In genomic region chr12:17636146-17636545, GRCm38 (mm10) we compare ENCODE assay signal across 33 mouse cellular contexts. TPM values are rescaled to one million over a fixed set of nuclear protein-coding genes. Genes with fewer than 3 reads are reported as not detected.
DNase-seq lines count a peak whose midpoint lies in the region; ATAC-seq lines count a peak whose summit lies in the region.
"Had no signal": no experiment of that assay in that cellular context is flagged by ENCODE, and none has a peak within 500 bp of the region (broad histone marks: within the 10 kb centered on the region; RNA-seq: fewer than 3 reads in every experiment).

No protein-coding gene starts in this region.

- WGBS in forebrain, embryonic 15.5 days = 49% methylated on average over 8 of the region's 8 CpGs
- 66% methylated on average over 8 of the region's 8 CpGs for WGBS in forebrain, embryonic 12.5 days
- 73% methylated on average over 8 of the region's 8 CpGs for WGBS in lung, embryonic 15.5 days
- 74% methylated on average over 8 of the region's 8 CpGs for WGBS in stomach, embryonic 15.5 days

- H3K9me3 ChIP-seq in forebrain, embryonic 15.5 days = no peaks in the 10 kb centered on the region
- no peaks in the 10 kb centered on the region for H3K9me3 ChIP-seq in forebrain, embryonic 12.5 days
- no peaks in the 10 kb centered on the region for H3K9me3 ChIP-seq in lung, embryonic 15.5 days
- H3K9me3 ChIP-seq in stomach, embryonic 15.5 days = no peaks in the 10 kb centered on the region
- H3K9me3 ChIP-seq: liver, embryonic 15.5 days; neural tube, embryonic 15.5 days had no signal

- DNase-seq in kidney, adult 11 months = peak; percentile 24
- DNase-seq in kidney, postnatal 25 days = no peak
- no peak for DNase-seq in lung, postnatal 36 days
- DNase-seq: adrenal gland, postnatal 10 days; cerebellum, adult 11-12 months; cerebellum, adult 9-11 months; embryo, embryonic 11 days; gastrocnemius, postnatal 36 days; heart, adult 2 months; heart, postnatal 4 days; kidney, postnatal 4 days; layer of hippocampus, adult 9-11 months; retina, postnatal 1 day; right cerebral cortex, postnatal 14 days; thymus, adult 2 months; thymus, postnatal 4 days had no signal

- H3K27ac ChIP-seq in forebrain, embryonic 15.5 days (replicated peaks) = no peak overlapping the region
- no peak overlapping the region for H3K27ac ChIP-seq in forebrain, embryonic 12.5 days
- peak overlapping the region; percentile 42; the same call in 1 of the 2 replicates for H3K27ac ChIP-seq in lung, embryonic 15.5 days
- H3K27ac ChIP-seq in stomach, embryonic 15.5 days = peak overlapping the region; percentile 63
- H3K27ac ChIP-seq: embryonic facial prominence, embryonic 13.5 days; heart, adult 2 months; hindbrain, embryonic 13.5 days; left cerebral cortex, adult 2 months; limb, embryonic 12.5 days; liver, embryonic 15.5 days; macrophage; midbrain, embryonic 13.5 days; neural tube, embryonic 15.5 days had no signal

- H3K27me3 ChIP-seq in forebrain, embryonic 15.5 days = no peaks in the 10 kb centered on the region
- no peaks in the 10 kb centered on the region for H3K27me3 ChIP-seq in forebrain, embryonic 12.5 days
- H3K27me3 ChIP-seq in lung, embryonic 15.5 days = no peaks in the 10 kb centered on the region
- H3K27me3 ChIP-seq in stomach, embryonic 15.5 days (replicated peaks) = no peaks in the 10 kb centered on the region
- H3K27me3 ChIP-seq: embryonic facial prominence, embryonic 13.5 days; heart, embryonic 12.5 days; hindbrain, embryonic 13.5 days; limb, embryonic 12.5 days; liver, embryonic 15.5 days; midbrain, embryonic 13.5 days; neural tube, embryonic 15.5 days; Patski had no signal

- no peak overlapping the region for H3K4me2 ChIP-seq in forebrain, embryonic 15.5 days (replicated peaks)
- H3K4me2 ChIP-seq in forebrain, embryonic 12.5 days = no peak overlapping the region
- H3K4me2 ChIP-seq in lung, embryonic 15.5 days = no peak overlapping the region
- no peak overlapping the region for H3K4me2 ChIP-seq in stomach, embryonic 15.5 days
- H3K4me2 ChIP-seq: embryonic facial prominence, embryonic 13.5 days; heart, embryonic 12.5 days; hindbrain, embryonic 13.5 days; limb, embryonic 12.5 days; liver, embryonic 15.5 days; midbrain, embryonic 13.5 days; neural tube, embryonic 15.5 days had no signal

- no peak overlapping the region for H3K9ac ChIP-seq in forebrain, embryonic 15.5 days (replicated peaks)
- no peak overlapping the region for H3K9ac ChIP-seq in forebrain, embryonic 12.5 days
- no peak overlapping the region for H3K9ac ChIP-seq in lung, embryonic 15.5 days
- H3K9ac ChIP-seq in stomach, embryonic 15.5 days = no peak overlapping the region
- H3K9ac ChIP-seq: embryonic facial prominence, embryonic 13.5 days; heart, embryonic 12.5 days; hindbrain, embryonic 13.5 days; limb, embryonic 12.5 days; liver, embryonic 15.5 days; midbrain, embryonic 13.5 days; neural tube, embryonic 15.5 days had no signal

- H3K4me3 ChIP-seq in forebrain, embryonic 15.5 days = no peak overlapping the region
- H3K4me3 ChIP-seq in forebrain, embryonic 12.5 days (replicated peaks) = no peak overlapping the region
- no peak overlapping the region for H3K4me3 ChIP-seq in lung, embryonic 15.5 days
- no peak overlapping the region for H3K4me3 ChIP-seq in stomach, embryonic 15.5 days (replicated peaks)
- H3K4me3 ChIP-seq: embryonic facial prominence, embryonic 13.5 days; erythroblast, embryonic 14.5 days; heart, adult 2 months; heart, embryonic 12.5 days; hindbrain, embryonic 13.5 days; left cerebral cortex, adult 2 months; limb, embryonic 12.5 days; liver, embryonic 15.5 days; midbrain, embryonic 13.5 days; neural tube, embryonic 15.5 days had no signal

- ATAC-seq in forebrain, embryonic 15.5 days (replicated peaks) = 0 out of 2 replicates have a peak, but pooled peaks have one; percentile 55
- ATAC-seq in forebrain, embryonic 12.5 days (ENCODE audit: low FRiP score) = no peak
- ATAC-seq in lung, embryonic 15.5 days (ENCODE audit: borderline replicate concordance, extremely low read depth, low FRiP score, low TSS enrichment) = no peak
- peak; percentile 19; the same call in 1 of the 2 replicates for ATAC-seq in stomach, embryonic 15.5 days (ENCODE audit: insufficient read depth, low FRiP score, low read depth)
- no peak for ATAC-seq in granulocyte monocyte progenitor cell, adult 5-6 weeks (replicated peaks; ENCODE audit: poor library complexity, severe bottlenecking)
- ATAC-seq: inflammation-experienced regulatory T-cells, adult 6 months; midbrain, embryonic 13.5 days; Patski had no signal

- H3K36me3 ChIP-seq in forebrain, embryonic 15.5 days = no peaks in the 10 kb centered on the region
- no peaks in the 10 kb centered on the region for H3K36me3 ChIP-seq in forebrain, embryonic 12.5 days (replicated peaks)
- no peaks in the 10 kb centered on the region for H3K36me3 ChIP-seq in lung, embryonic 15.5 days
- no peaks in the 10 kb centered on the region for H3K36me3 ChIP-seq in stomach, embryonic 15.5 days
- H3K36me3 ChIP-seq: embryonic facial prominence, embryonic 13.5 days; heart, embryonic 12.5 days; hindbrain, embryonic 13.5 days; limb, embryonic 12.5 days; liver, embryonic 15.5 days; midbrain, embryonic 13.5 days; neural tube, embryonic 15.5 days had no signal

- H3K4me1 ChIP-seq in forebrain, embryonic 15.5 days = 0 out of 2 replicates have a peak, but pooled peaks cover 7% of the 10 kb centered on the region
- 0 out of 2 replicates have a peak, but pooled peaks cover 3% of the 10 kb centered on the region for H3K4me1 ChIP-seq in forebrain, embryonic 12.5 days
- H3K4me1 ChIP-seq in lung, embryonic 15.5 days = 0 out of 2 replicates have a peak, but pooled peaks cover 3% of the 10 kb centered on the region
- 0 out of 2 replicates have a peak, but pooled peaks cover 4% of the 10 kb centered on the region for H3K4me1 ChIP-seq in stomach, embryonic 15.5 days
- H3K4me1 ChIP-seq: embryonic facial prominence, embryonic 13.5 days; heart, embryonic 12.5 days; limb, embryonic 12.5 days; liver, embryonic 15.5 days; neural tube, embryonic 15.5 days had no signal

RNA-seq across cellular contexts. Expression of gene Hpcal1, which starts 54.5 kb away (rescaled TPM):
- polyA plus RNA-seq in forebrain, embryonic 15.5 days (2015; fragmentation: Nextera tagmentation; extraction: Ambion mirVana) = 30.5 and 36.1 TPM in 2 replicates
- polyA plus RNA-seq in forebrain, embryonic 12.5 days (2016; fragmentation: Nextera tagmentation; extraction: Ambion mirVana) = 36.6 and 41.3 TPM in 2 replicates
- 62.0 and 72.2 TPM in 2 replicates for polyA plus RNA-seq in lung, embryonic 15.5 days (2015; fragmentation: Nextera tagmentation; extraction: Ambion mirVana)
- 61.0 and 62.7 TPM in 2 replicates for polyA plus RNA-seq in stomach, embryonic 15.5 days (2015; fragmentation: Nextera tagmentation; extraction: Ambion mirVana)
- 58.9 and 59.4 TPM in 2 replicates for total RNA-seq in granulocyte monocyte progenitor cell, adult 5-6 weeks (2014; fragmentation: Nextera tagmentation)
- total RNA-seq in granulocyte monocyte progenitor cell, adult 5-6 weeks (2017) = 19.6 and 21.7 TPM in 2 replicates

Comparison
In these comparisons a context has a peak if more than half of its experiments do, and no peak if none do; other contexts are left out.
1. ATAC-seq: peak in forebrain, embryonic 15.5 days (single experiment) and stomach, embryonic 15.5 days (single experiment); none in forebrain, embryonic 12.5 days (single experiment), lung, embryonic 15.5 days (single experiment) and granulocyte monocyte progenitor cell, adult 5-6 weeks (single experiment).
2. H3K27ac ChIP-seq: peak in lung, embryonic 15.5 days (single experiment) and stomach, embryonic 15.5 days (single experiment); none in forebrain, embryonic 15.5 days (single experiment) and forebrain, embryonic 12.5 days (single experiment).